Mouse (Mus musculus) gastrocnemius, postnatal 4 days (tissue): ENCODE measurements around the gene Exoc6b. TPM values are rescaled to one million over a fixed set of nuclear protein-coding genes. Genes with fewer than 3 reads are reported as not detected.

Source experiments
- DNase-seq, 2 experiments: peaks; one replicate each; pipeline ENCODE4 v3.0.0; 2021 to 2022; ENCODE audit warnings: low spot score in 2 of 2, mixed read lengths in 2 of 2
- total RNA-seq, 2 experiments: library from RNA; stranded (reverse); gene quantifications; 2 replicates each; pipeline ENCODE4 v1.2.3; 2021

The Exoc6b gene
- total RNA-seq, 2 experiments from 2014 or later: 24.1 to 27.3 TPM

DNA sequence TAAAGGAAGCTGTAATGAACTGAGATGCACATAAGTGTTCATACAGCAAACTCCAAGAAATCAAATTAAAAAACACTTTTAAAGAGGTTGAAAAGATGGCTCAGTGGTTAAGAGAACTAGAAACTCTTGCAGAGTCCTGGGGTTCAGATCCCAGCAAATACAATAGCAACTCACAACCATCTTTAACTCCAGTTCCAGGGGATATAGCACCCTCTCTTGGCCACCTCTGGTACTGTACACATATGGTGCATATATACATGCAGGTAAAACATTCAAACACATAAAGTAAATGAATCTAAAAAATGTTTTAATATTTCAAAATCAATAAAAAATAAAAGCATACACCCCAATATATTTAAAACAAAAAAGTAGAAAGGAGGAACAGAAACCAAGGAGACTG lies 73.9 kb downstream of the Exoc6b start:
- no peak for DNase-seq

DNA sequence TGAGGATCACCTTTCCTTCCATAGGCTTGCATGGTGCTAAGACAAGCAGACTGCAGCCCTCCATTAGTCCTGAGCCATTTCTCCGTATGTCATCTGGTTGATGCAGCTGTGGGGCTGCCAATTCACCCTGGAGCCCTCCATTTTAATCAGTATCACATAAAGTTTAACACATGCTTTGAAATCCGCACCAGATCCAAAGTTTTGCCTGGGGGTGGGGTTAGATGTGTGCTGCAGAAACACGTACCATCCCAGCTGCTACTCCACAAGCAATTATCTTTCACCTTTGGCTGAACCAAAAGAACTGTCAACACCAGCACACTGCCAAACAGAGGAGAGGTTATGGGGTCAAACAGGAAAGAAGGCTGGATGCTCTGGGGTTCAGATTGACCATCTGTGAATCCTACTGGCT lies 92.7 kb downstream of the Exoc6b start:
- peak in 1 of 2 experiments; percentile 11 for DNase-seq

GRCm38 (mm10) chr6:84968531-84968930 lies 100.8 kb downstream of the Exoc6b start:
- no peak for DNase-seq

DNA sequence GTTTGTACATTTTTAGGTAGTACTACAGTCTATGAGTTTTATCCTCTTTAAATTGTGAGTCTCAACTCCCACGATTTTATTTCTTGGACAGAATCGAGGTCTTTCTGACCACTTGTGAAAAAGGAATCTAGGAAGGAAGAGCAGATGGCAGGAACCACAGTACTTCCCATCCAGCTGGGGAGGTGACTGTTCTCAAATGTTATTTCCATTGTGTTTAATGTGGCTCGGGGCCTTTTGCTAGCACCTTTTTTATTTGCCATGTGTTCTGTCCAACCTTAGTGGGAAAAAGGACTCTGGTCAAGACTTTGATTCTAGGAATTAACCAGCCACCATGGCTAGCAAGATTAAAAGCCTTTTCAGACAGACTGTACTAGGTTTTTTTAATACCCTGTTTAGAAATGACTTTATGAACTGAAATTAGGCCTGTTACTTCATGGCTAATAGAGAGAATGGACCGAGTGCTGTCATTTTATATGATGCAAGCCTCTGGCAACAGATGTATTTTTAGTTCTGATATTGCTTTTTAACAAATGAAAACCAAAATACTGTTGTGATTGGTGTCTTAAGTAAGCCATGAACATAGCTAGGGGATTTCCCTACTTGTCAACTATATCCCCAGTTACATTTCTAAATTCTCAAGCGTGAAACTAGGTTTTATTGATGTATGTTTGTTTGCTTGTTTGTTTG lies 104.4 kb downstream of the Exoc6b start:
- no peak for DNase-seq

DNA sequence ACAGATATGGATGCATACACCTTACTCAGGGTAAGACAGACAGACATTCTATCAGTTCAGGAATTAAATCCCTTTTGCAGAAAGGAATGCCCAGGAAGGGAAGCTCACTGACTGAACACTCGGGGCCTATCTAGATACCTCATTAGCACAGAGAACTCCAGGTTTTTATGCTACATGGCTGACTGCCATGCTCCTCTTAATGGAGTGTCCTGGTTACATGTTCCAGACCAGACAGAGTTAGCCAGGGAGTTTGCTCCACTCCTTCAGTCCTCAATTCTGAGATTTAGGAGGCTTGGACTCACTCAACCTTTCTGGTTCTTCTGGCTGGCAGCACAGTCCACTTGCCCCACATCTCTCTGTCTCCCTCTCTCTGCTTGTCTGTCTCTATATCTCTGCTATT lies 106.3 kb downstream of the Exoc6b start:
- no peak for DNase-seq

DNA sequence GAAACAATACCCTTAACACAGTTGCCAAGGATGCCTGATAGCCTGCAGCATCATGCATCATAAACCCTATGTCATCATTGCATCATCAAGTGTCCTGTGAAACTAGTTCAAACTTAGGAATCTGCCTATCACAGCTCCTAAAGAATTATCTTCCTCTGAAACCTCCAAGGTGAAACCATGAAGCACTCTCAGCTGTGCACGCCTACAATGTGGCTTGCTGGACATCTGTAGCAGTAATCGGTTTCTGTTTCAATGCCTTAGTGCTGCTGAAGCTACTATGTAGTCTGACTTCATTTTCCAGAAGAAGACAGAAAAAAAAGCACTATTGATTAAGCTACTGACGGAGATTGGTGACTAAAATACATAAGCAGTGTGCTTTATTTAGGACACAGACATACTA lies 107.5 kb downstream of the Exoc6b start:
- DNase-seq: no peak

- DNase-seq: no peak
Observed at GRCm38 (mm10) chr6:84959520-84959919, 109.8 kb downstream of the Exoc6b start.

GRCm38 (mm10) chr6:84951621-84952020 lies 117.7 kb downstream of the Exoc6b start:
- DNase-seq: no peak

GRCm38 (mm10) chr6:84946569-84946968 lies 122.7 kb downstream of the Exoc6b start:
- no peak for DNase-seq

DNA sequence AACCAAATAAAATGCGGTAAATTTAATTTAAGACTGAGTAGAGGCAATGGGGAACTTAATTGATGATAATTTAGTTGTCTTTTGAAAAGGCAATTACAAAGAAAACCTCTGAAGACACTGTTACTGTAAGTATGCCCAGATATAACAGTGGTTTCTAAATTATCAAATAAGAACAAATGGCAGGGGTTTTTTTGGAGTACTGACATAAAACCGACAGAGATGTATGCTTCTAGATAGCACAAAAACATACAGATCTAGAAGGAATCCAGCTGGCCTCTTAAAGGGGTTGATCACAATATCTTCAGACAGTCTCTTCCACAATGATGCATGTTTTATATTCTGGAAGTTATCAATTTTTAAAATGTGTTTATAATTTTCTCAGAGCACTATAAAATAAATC lies 123.2 kb downstream of the Exoc6b start:
- no peak for DNase-seq

GRCm38 (mm10) chr6:84932953-84933921 lies 136.1 kb downstream of the Exoc6b start:
- no peak for DNase-seq

DNA sequence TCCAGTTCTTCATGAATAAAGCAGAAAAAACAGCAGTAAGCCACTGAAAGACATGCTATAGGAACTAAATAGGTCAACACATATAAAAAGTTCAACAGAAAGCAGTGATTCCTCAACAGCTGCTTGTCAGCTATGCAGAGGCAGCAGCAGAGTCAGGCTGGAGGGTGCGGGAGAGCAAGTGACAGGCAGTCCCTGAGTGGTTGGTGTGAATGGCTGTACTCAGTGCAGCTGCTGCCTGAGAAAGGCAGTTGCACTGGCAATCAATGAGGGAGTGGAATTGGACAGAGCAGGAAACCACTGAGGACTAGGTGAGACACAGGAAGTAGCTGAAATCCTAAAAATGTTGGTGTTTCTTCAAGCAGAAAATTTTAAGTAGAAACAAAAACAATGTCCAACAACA lies 138.3 kb downstream of the Exoc6b start:
- no peak for DNase-seq

DNA sequence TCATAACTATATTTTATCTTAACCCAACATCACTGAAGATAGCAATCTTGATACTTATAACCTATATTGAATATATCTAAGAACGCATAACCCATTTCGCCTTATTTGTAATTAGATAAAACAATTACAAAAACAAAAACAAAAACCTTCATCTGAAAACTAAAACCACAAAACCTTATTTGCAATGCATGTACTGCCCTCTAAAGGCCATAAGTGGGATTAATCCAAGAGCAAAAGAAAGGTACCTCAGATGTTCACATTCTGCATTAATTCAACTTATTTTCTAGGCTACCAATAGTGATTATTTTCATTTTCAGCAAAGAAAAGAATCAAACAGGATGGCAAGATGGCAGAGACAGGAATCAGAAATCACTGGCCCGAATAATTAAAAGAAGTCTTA lies 143.2 kb downstream of the Exoc6b start:
- DNase-seq: no peak

DNA sequence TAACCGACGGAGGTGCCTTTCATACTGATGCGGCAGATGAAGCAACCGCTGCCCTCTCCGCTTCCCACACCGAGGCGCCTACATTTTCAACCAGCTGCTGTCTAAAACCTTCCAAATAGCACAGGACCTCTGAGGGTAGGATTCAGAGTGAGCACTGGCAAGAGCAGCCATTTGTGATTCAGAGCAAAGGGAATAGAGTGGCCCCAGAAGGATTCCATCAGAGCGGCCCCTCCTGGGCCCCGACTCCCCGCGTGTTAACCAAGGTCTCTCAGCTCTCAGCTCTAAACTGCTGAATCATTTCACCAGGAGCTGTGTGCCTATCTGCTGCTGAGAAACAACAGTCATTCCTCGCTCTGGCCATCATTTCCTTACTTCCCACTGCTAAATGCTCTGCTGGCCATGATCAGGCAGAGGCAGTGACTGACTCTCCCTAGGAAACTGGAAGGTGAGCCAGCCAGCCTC lies 145.5 kb downstream of the Exoc6b start:
- peak in 1 of 2 experiments; percentile 9 for DNase-seq

- peak in 1 of 2 experiments; percentile 36 for DNase-seq
Observed at GRCm38 (mm10) chr6:84916291-84916690, 153.0 kb downstream of the Exoc6b start.

- DNase-seq: no peak
Observed at GRCm38 (mm10) chr6:84912434-84912833, 156.9 kb downstream of the Exoc6b start.

DNA sequence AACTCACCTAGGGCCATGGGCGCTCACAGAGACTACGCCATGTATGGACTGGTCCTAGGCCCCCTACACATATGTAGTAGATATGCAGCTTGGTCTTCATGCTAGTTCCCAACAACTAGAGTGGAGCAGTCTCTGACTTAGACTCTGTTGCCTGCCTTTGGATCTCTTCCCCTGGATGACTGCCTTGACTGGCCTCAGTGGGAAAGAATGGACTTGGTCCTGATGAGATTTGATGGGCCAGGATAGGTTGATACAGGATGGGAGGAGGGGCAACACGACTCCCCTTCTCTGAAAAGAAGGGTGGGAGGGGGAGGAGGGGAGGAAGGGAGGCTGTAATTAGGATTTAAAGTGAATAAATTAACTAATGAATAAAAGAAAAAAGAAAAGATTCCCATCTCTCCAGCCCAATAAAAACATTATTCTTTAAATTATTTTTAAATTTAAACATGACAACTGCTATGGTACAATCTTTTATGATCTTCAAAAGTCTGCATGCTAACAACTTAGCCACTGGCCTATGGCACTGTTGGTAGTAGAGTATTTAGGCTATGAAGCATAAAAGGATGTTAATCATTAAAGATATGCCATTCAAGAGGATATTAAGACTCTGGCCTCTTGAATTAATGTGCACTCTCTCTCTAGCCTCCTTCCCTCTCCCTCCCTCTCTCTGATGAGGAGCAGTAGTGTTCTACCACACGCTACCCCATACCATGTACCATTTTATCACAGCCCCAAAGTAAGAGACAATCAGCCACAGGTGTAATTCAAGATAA lies 170.1 kb downstream of the Exoc6b start:
- DNase-seq: no peak

- DNase-seq: no peak
Observed at GRCm38 (mm10) chr6:84893773-84894095, 175.6 kb downstream of the Exoc6b start.

DNA sequence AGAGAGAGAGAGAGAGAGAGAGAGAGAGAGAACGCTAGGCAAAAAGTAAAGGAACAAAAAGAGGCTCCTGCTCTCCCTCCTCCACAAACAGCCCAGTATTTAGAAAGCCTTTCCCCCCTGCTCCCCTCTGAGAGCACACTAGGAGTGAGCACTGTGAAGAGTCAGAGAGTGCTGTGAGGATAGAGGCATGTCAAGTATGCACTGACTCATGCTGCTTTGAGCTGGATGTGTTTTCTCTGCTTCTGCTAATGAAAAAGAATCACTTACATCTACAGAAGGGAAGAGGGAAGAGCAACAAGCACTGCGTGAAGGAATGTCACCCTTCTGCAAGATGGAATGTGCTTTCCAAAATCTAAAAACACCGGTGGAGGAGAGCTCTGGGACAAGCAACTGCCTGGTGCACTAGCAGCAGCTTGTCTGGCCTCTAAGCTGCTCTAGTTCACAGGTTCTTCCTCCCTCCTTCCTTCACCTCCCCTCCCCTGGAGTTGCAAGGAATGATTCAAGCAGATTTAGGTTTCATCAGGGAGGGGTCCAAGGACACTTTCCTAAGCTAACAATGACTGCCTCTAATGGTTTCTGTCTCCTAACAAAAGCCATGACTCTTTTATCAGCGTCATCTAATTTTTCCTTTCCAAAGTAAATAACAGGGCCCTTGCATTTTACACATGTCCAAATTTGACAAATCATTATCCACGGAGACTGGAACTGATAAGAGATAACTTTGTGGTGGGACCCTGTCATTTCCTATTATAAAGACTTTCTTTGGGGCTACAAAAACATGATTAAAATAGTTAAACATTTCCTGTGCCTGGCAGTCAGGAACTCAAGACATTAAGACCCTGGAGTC lies 176.2 kb downstream of the Exoc6b start:
- DNase-seq: no peak

DNA sequence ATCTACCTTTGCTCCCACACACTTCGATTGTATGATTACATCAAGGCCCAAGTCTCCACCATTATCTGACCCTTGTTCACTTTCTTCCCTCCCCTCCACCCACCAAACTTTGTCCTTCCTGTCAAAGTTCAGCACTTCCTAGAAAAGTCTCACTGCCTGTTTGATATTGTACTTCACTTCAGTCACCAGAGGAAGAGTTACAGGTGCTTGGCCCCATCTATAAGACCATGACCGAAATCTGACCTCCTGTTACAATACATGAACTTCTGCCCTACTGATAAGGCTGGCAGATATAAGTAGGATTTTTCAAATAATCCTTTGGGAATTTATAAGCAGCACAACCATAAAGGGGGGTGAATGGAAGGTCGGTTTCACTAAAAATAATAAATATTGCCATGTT lies 182.8 kb downstream of the Exoc6b start:
- DNase-seq: no peak

- no peak for DNase-seq
Observed at GRCm38 (mm10) chr6:84885080-84885479, 184.2 kb downstream of the Exoc6b start.
